Mouse (Mus musculus) forebrain, embryonic 14.5 days (tissue): ENCODE measurements around the gene B4galt2. TPM values are rescaled to one million over a fixed set of nuclear protein-coding genes. Genes with fewer than 3 reads are reported as not detected.

Experiments used
- ATAC-seq: fragments of 200-750 bp; cut with Nextera tagmentation; 2 replicates; pipeline ENCODE4 v1.8.0; 2017; ENCODE audit warnings: mild to moderate bottlenecking, moderate library complexity
- DNase-seq: peaks from one replicate; pipeline ENCODE4 v3.0.0-alpha.2; 2015; ENCODE audit warnings: low spot score
- H3K27ac ChIP-seq: fragments of 300-500 bp; sonication (generic); 2 replicates; pipeline ENCODE4 v1.5.1; 2014; ENCODE audit warnings: low read depth, mild to moderate bottlenecking, control low read depth, low read length, moderate library complexity
- H3K27me3 ChIP-seq: fragments of 300-500 bp; sonication (generic); replicated peaks from 2 replicates; pipeline ENCODE4 v1.6.1; 2014; ENCODE audit warnings: low read length, control low read depth, mixed read lengths; ENCODE audit not compliant: control insufficient read depth, insufficient read depth
- H3K36me3 ChIP-seq: fragments of 300-500 bp; sonication (generic); 2 replicates; pipeline ENCODE4 v1.6.1; 2014; ENCODE audit warnings: low read length, control low read depth; ENCODE audit not compliant: control insufficient read depth, insufficient read depth
- H3K4me1 ChIP-seq: fragments of 300-500 bp; sonication (generic); 2 replicates; pipeline ENCODE4 v1.6.1; 2014; ENCODE audit warnings: antibody characterized with exemption, low read length, control low read depth; ENCODE audit not compliant: control insufficient read depth, insufficient read depth
- H3K4me2 ChIP-seq: fragments of 300-500 bp; sonication (generic); 2 replicates; pipeline ENCODE4 v1.6.1; 2014; ENCODE audit warnings: mild to moderate bottlenecking, control low read depth, low read length
- H3K4me3 ChIP-seq: fragments of 300-500 bp; sonication (generic); 2 replicates; pipeline ENCODE4 v1.5.1; 2014; ENCODE audit warnings: low read depth, low read length, control low read depth
- H3K9ac ChIP-seq: fragments of 300-500 bp; sonication (generic); 2 replicates; pipeline ENCODE4 v1.6.1; 2014; ENCODE audit warnings: mild to moderate bottlenecking, low read length, control low read depth, moderate library complexity
- H3K9me3 ChIP-seq: fragments of 300-500 bp; sonication (generic); replicated peaks from 2 replicates; pipeline ENCODE4 v1.6.1; 2016; ENCODE audit warnings: low read length, control low read depth, mixed read lengths; ENCODE audit not compliant: control insufficient read depth
- WGBS: fragments of 180-500 bp; shearing (Covaris S2); extraction: QIAGEN DNeasy Blood & Tissue Kit; methylation state at CpG from one replicate; pipeline ENCODE4 v1.1.7; 2014; 5-methylcytosine and 5-hydroxymethylcytosine counted together
- polyA plus RNA-seq: library from polyadenylated mRNA; unstranded; fragments of >200 nt; fragmentation: Nextera tagmentation; extraction: Ambion mirVana; gene quantifications from 2 replicates; pipeline ENCODE4 v1.2.1, GENCODE M21; 2014

The B4galt2 gene
- polyA plus RNA-seq, 1 experiment from 2014 or later: 50.6 TPM

DNA sequence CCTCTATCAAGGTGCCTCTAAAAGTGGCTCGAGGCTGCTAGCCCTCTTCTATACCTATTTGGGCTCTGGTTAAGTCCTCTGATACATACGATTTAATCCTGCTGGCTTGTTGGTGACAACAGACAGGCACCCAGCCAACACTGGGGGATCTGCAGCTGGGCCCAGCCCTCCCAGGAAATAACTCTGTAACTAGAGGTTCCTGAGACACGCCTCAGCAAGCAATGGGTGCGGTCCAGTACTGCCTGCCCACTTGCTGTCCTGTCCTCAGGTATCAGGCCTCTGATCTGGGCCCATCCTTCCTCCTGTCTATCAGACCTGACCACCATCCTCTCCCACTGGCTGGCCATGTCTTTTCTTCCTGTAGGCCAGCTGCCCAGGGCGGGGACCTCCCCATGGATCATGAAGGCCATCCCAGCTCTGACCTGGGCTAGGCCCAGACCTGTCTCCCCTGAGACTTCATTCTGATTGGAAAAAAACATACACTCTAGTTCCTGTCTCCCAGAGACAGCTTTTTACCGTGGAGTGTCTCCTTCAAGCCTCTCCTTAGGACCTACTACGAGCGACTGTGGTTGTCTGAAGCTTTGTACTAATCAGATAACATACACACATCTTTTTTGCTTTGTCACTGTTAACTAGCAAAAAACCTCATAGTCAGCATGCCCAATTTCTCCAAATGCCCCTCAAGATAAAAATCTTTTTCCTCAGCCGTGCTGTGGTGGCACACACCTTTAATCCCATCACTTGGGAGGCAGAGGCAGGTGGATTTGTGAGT lies 51.2 kb downstream of the B4galt2 start:
- Histone ChIP-seq H3K36me3 (no peaks in the 10 kb centered on the region), H3K4me1 (peaks cover 5% of the 10 kb centered on the region), H3K4me3 (no peak overlapping the region), H3K9ac (no peak overlapping the region), H3K9me3 (no peaks in the 10 kb centered on the region), H3K27ac (no peak overlapping the region), H3K27me3 (no peaks in the 10 kb centered on the region), H3K4me2 (no peak overlapping the region)
- DNase-seq: no peak
- WGBS: 81% methylated on average over 9 of the region's 9 CpGs
- no peak for ATAC-seq

DNA sequence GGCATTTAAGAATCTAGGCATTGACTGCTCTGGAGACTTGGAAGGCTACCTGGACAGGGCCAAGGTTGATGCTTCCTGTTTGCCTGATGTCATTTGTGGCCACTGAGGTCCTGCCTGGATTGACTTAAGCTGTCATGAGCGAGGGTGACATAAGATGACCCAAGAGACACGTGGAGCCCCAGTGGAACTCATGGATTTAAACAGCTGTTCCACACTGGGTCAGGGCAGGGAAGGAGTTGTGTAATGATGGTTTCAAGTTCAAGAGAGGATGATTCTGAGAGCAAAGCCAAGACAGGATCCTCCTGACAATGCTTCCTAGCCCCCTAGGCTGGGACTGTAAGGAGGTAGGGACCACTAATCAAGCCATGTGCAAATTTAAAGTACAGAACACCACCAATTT lies 51.8 kb downstream of the B4galt2 start:
- no peak for ATAC-seq
- Histone ChIP-seq H3K9me3 (no peaks in the 10 kb centered on the region), H3K27me3 (no peaks in the 10 kb centered on the region), H3K4me3 (no peak overlapping the region), H3K4me1 (peaks cover 3% of the 10 kb centered on the region; the same call in 1 of the 2 replicates), H3K27ac (no peak overlapping the region), H3K36me3 (no peaks in the 10 kb centered on the region), H3K9ac (no peak overlapping the region), H3K4me2 (no peak overlapping the region)
- DNase-seq: no peak
- WGBS: 76% methylated on average over 2 of the region's 2 CpGs

DNA sequence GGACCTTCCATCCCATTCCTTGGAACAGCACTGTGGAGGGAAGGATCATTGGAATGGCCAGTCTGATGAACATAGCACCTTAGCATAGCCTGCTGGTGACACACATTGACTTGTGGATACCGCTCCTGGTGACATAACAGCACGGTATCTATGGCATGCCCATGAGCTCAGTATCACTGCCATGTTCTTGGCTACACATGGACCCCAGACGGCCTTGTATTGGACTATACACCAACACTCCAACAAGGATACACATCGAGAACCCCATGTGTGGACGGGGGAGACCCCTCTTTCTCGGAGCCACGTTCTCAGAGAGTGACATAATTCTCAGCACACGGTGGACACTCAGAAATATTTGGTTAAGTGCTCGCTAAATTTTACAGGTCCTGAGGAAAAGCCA lies 52.5 kb downstream of the B4galt2 start:
- no peaks in the 10 kb centered on the region for H3K27me3 ChIP-seq
- DNase-seq (no peak), ATAC-seq (no peak)
- no peaks in the 10 kb centered on the region for H3K36me3 ChIP-seq
- no peak overlapping the region for H3K9ac ChIP-seq
- no peak overlapping the region for H3K27ac ChIP-seq
- 96% methylated on average over 9 of the region's 9 CpGs for WGBS
- no peaks in the 10 kb centered on the region for H3K9me3 ChIP-seq
- no peak overlapping the region for H3K4me2 ChIP-seq
- H3K4me3 ChIP-seq: no peak overlapping the region
- peaks cover 3% of the 10 kb centered on the region; the same call in 1 of the 2 replicates for H3K4me1 ChIP-seq

DNA sequence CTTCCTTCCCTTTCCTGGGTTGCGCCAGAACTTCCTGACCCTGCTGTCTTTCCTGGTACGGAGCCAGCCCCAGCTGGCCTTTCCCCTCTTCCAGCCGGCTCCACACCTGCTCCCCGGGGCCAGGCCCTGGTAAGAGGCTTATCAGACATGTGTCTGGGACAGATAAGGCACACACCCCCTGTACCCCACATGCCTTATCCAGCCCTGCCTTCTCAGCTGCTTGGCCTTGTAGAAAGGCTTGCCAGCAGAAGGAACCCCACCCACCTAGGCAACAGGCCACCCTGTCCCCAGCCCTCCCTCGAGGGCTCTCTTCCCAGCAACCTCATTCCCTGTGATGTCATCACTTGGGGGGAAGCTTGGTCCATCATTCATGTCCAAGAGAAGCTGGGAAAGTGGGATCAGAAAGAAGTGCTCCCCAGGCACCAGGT lies 53.1 kb downstream of the B4galt2 start:
- Histone ChIP-seq H3K27ac (no peak overlapping the region), H3K4me2 (no peak overlapping the region), H3K4me1 (peaks cover 3% of the 10 kb centered on the region; the same call in 1 of the 2 replicates), H3K9me3 (no peaks in the 10 kb centered on the region), H3K27me3 (no peaks in the 10 kb centered on the region), H3K4me3 (no peak overlapping the region), H3K9ac (no peak overlapping the region), H3K36me3 (no peaks in the 10 kb centered on the region)
- DNase-seq: peak; percentile 8
- 0 out of 2 replicates have a peak, but pooled peaks have one; percentile 14 for ATAC-seq
- 14% methylated on average over 5 of the region's 5 CpGs for WGBS

DNA sequence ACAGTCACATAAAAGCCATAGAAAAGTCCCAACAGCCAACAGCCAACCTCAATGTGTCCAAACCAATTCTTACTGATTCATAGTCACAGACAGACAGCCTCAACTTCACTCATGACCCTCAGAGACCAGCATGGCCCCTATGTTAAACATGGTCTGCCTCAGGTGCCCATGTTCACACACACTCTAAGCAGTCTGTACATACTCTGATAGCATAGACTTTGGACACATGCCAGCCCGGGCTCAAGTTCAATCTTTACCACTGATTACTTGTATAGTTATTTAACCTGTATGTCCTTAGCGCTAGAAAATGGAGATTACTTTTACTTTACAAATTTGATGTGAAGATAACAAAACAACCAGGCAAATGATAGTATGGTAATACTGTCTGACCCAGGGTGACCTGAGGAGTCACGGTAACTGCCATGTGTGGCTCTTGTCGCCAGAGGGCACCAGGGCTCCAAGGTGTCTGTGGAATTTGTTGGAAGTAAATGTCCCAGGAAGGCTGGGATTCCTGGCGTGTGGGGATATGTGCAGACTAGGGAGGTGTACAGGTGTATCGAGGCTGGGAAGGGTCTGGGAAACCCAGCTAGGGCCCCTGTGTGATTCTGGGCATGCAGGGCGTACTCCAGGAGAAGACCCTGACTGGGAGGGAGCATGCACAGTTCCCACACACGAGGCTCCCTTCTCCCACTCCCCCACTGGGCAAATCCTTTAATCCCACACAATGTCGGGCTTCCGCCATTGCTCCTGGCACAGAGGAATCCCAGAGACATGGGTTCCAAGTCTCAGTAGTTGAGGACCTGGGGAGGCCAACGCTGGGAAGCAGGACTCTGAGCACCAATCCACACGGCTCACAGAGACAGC lies 53.8 kb downstream of the B4galt2 start:
- Histone ChIP-seq H3K27me3 (no peaks in the 10 kb centered on the region), H3K4me3 (no peak overlapping the region), H3K9me3 (no peaks in the 10 kb centered on the region), H3K9ac (no peak overlapping the region), H3K4me2 (peak overlapping the region; percentile 9; the same call in 1 of the 2 replicates), H3K4me1 (peaks cover 3% of the 10 kb centered on the region; the same call in 1 of the 2 replicates), H3K27ac (no peak overlapping the region), H3K36me3 (no peaks in the 10 kb centered on the region)
- peak; percentile 72 for DNase-seq
- WGBS: 6% methylated on average over 12 of the region's 12 CpGs
- ATAC-seq: peak; percentile 63

DNA sequence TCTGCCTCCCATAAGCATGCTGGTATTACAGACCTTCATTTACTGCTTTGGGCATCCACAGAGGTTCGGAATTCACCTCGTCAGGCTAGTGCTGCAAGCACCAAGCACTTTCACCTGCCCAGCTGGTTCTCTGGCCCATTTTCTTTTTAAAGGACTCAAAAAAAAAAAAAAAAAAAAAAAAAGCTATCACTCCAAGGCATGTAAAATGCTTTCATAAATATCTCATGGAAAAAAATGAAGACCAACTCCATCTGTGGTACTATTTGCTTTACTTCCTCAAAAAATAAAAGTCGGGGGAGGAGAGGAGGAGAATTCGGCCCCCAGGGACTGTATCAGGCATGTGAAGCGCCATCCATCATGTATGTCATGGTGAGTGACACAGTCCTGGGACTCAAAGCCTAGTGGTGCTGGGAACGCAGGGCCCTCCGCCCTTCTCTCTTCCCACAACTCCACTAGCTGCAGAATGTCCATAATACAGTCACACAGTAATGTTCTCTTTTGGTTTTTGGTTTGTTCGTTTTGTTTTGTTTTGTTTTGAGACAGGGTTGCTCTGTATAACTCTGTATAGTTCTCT lies 54.6 kb downstream of the B4galt2 start:
- ATAC-seq: no peak
- DNase-seq: no peak
- no peak overlapping the region for H3K4me3 ChIP-seq
- H3K27me3 ChIP-seq: no peaks in the 10 kb centered on the region
- no peak overlapping the region for H3K4me2 ChIP-seq
- no peak overlapping the region for H3K27ac ChIP-seq
- H3K9me3 ChIP-seq: no peaks in the 10 kb centered on the region
- H3K36me3 ChIP-seq: no peaks in the 10 kb centered on the region
- H3K4me1 ChIP-seq: peaks cover 3% of the 10 kb centered on the region; the same call in 1 of the 2 replicates
- 82% methylated on average over 8 of the region's 8 CpGs for WGBS
- H3K9ac ChIP-seq: no peak overlapping the region

Other genes with a start within 250 kb of the B4galt2 start
- 94.9 and 97.6 TPM in 2 replicates for gene Dmap1, start 201.2 kb downstream of the B4galt2 start, polyA plus RNA-seq
- not detected in 2 replicates for gene Gm12845, start 159.1 kb downstream of the B4galt2 start, polyA plus RNA-seq
- gene Klf17, start 117.8 kb downstream of the B4galt2 start, polyA plus RNA-seq: not detected in 2 replicates
- 8.0 and 9.6 TPM in 2 replicates for gene Slc6a9, start 49.0 kb downstream of the B4galt2 start, polyA plus RNA-seq
- 1.5 and 1.6 TPM in 2 replicates for gene Ccdc24, start 10.9 kb downstream of the B4galt2 start, polyA plus RNA-seq
- gene Atp6v0b, start 3.8 kb upstream of the B4galt2 start, polyA plus RNA-seq: 483 and 520 TPM in 2 replicates
- gene Dph2, start 8.5 kb upstream of the B4galt2 start, polyA plus RNA-seq: 26.8 and 31.9 TPM in 2 replicates
- 64.1 and 66.2 TPM in 2 replicates for gene Ipo13, start 31.5 kb upstream of the B4galt2 start, polyA plus RNA-seq
- gene Artn, start 46.3 kb upstream of the B4galt2 start, polyA plus RNA-seq: 0.22 and 0.36 TPM in 2 replicates